ENCODE assay signal across 22 mouse cellular contexts in the genomic region with DNA sequence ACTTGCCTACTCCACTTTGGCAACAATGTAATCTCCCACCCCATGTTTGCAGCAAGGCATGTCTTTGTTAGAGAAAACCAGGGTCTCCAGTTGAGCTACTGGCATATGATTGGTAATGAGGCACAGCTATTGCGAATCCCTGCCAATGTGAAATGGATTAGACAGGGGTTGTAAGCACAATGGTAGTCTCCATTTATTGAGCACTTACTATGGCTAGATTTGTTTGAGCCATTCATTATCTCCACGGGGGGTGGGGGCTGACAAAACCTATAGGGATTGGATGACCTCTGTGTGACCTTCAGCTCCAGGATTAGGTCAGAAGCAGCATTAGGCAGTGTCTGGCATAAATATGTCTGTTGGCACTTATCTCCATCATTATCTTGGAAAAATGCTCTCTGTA. TPM values are rescaled to one million over a fixed set of nuclear protein-coding genes. Genes with fewer than 3 reads are reported as not detected.
DNase-seq lines count a peak whose midpoint lies in the region; ATAC-seq lines count a peak whose summit lies in the region.
"Had no signal": no experiment of that assay in that cellular context is flagged by ENCODE, and none has a peak within 500 bp of the region (broad histone marks: within the 10 kb centered on the region; RNA-seq: fewer than 3 reads in every experiment).

No protein-coding gene starts in this region.

- WGBS in hindbrain, embryonic 11.5 days, result 50% methylated on average over 2 of the region's 2 CpGs
- WGBS in hindbrain, embryonic 16.5 days, result 34% methylated on average over 2 of the region's 2 CpGs
- WGBS in forebrain, embryonic 16.5 days, result 26% methylated on average over 2 of the region's 2 CpGs

- H3K27ac ChIP-seq in hindbrain, embryonic 11.5 days (ENCODE audit: low read depth, low read length), result no peak overlapping the region
- H3K27ac ChIP-seq in hindbrain, embryonic 16.5 days (ENCODE audit: low read depth, low read length), result no peak overlapping the region
- H3K27ac ChIP-seq in forebrain, embryonic 16.5 days (ENCODE audit: low read length), result peak overlapping the region; percentile 53
- H3K27ac ChIP-seq: heart, embryonic 15.5 days; hindbrain, postnatal 0 days; kidney, embryonic 15.5 days; limb, embryonic 12.5 days; liver, embryonic 12.5 days; macrophage had no signal

- H3K9me3 ChIP-seq in hindbrain, embryonic 11.5 days (ENCODE audit: control insufficient read depth, low read length), result no peaks in the 10 kb centered on the region
- H3K9me3 ChIP-seq in hindbrain, embryonic 16.5 days (ENCODE audit: control insufficient read depth, low read length), result peaks cover 2% of the 10 kb centered on the region; the same call in 1 of the 2 replicates
- no peaks in the 10 kb centered on the region for H3K9me3 ChIP-seq in forebrain, embryonic 16.5 days (ENCODE audit: control insufficient read depth, low read length)
- H3K9me3 ChIP-seq: heart, embryonic 15.5 days; kidney, embryonic 15.5 days; limb, embryonic 12.5 days; liver, embryonic 12.5 days had no signal

- H3K9ac ChIP-seq in hindbrain, embryonic 11.5 days (ENCODE audit: low read depth, low read length), result no peak overlapping the region
- H3K9ac ChIP-seq in hindbrain, embryonic 16.5 days (ENCODE audit: low read depth, low read length), result no peak overlapping the region
- H3K9ac ChIP-seq in forebrain, embryonic 16.5 days (replicated peaks; ENCODE audit: low read depth, low read length), result no peak overlapping the region
- H3K9ac ChIP-seq: heart, embryonic 15.5 days; kidney, embryonic 15.5 days; limb, embryonic 12.5 days; liver, embryonic 12.5 days; lung, embryonic 14.5 days had no signal

- no peaks in the 10 kb centered on the region for H3K4me1 ChIP-seq in hindbrain, embryonic 11.5 days (replicated peaks; ENCODE audit: control insufficient read depth, insufficient read depth, low read length)
- no peaks in the 10 kb centered on the region for H3K4me1 ChIP-seq in hindbrain, embryonic 16.5 days (ENCODE audit: control insufficient read depth, insufficient read depth, low read depth, low read length)
- H3K4me1 ChIP-seq in forebrain, embryonic 16.5 days (replicated peaks; ENCODE audit: control insufficient read depth, insufficient read depth, low read length), result peaks cover 7% of the 10 kb centered on the region
- H3K4me1 ChIP-seq: heart, embryonic 15.5 days; kidney, embryonic 15.5 days; limb, embryonic 12.5 days; liver, embryonic 12.5 days had no signal

- DNase-seq in hindbrain, embryonic 11.5 days (ENCODE audit: low spot score), result peak; percentile 29
- peak; percentile 31 for DNase-seq in ES-CJ7 (ENCODE audit: low read depth, low spot score)
- peak; percentile 47 for DNase-seq in embryo, embryonic 10.5 days (ENCODE audit: low spot score)
- DNase-seq in lung, postnatal 14 days, result no peak
- no peak for DNase-seq in cerebellum, postnatal 25 days
- DNase-seq: adrenal gland, adult 8-10 months; cerebellum, adult 11-12 months; cerebellum, postnatal 14 days; gastrocnemius, postnatal 14 days; heart, postnatal 4 days; lung, embryonic 14.5 days; right cerebral cortex, postnatal 4 days; thymus, adult 2 months had no signal

- H3K4me3 ChIP-seq in hindbrain, embryonic 11.5 days (ENCODE audit: low read depth, low read length), result no peak overlapping the region
- no peak overlapping the region for H3K4me3 ChIP-seq in hindbrain, embryonic 16.5 days (ENCODE audit: low read length)
- H3K4me3 ChIP-seq in forebrain, embryonic 16.5 days (replicated peaks; ENCODE audit: low read length), result no peak overlapping the region
- H3K4me3 ChIP-seq: heart, embryonic 15.5 days; kidney, embryonic 15.5 days; limb, embryonic 12.5 days; liver, embryonic 12.5 days had no signal

- ATAC-seq in hindbrain, embryonic 11.5 days (ENCODE audit: low FRiP score), result peak; percentile 51; the same call in 1 of the 2 replicates
- ATAC-seq in hindbrain, embryonic 16.5 days, result no peak
- no peak for ATAC-seq in forebrain, embryonic 16.5 days
- ATAC-seq: hindbrain, postnatal 0 days; intestine, postnatal 0 days; liver, embryonic 12.5 days had no signal

- H3K36me3 ChIP-seq in hindbrain, embryonic 11.5 days (ENCODE audit: control insufficient read depth, insufficient read depth, low read length), result no peaks in the 10 kb centered on the region
- H3K36me3 ChIP-seq in hindbrain, embryonic 16.5 days (ENCODE audit: control insufficient read depth, insufficient read depth, low read length), result no peaks in the 10 kb centered on the region
- H3K36me3 ChIP-seq in forebrain, embryonic 16.5 days (ENCODE audit: control insufficient read depth, insufficient read depth), result no peaks in the 10 kb centered on the region
- H3K36me3 ChIP-seq: heart, embryonic 15.5 days; kidney, embryonic 15.5 days; limb, embryonic 12.5 days; liver, embryonic 12.5 days had no signal

- H3K4me2 ChIP-seq in hindbrain, embryonic 11.5 days (replicated peaks; ENCODE audit: low read depth, low read length), result no peak overlapping the region
- H3K4me2 ChIP-seq in hindbrain, embryonic 16.5 days (ENCODE audit: low read length), result no peak overlapping the region
- no peak overlapping the region for H3K4me2 ChIP-seq in forebrain, embryonic 16.5 days (ENCODE audit: low read length)
- H3K4me2 ChIP-seq: heart, embryonic 15.5 days; kidney, embryonic 15.5 days; limb, embryonic 12.5 days; liver, embryonic 12.5 days; lung, embryonic 14.5 days had no signal

- H3K27me3 ChIP-seq in hindbrain, embryonic 11.5 days (ENCODE audit: control insufficient read depth, insufficient read depth, low read length), result no peaks in the 10 kb centered on the region
- H3K27me3 ChIP-seq in hindbrain, embryonic 16.5 days (replicated peaks; ENCODE audit: control insufficient read depth, insufficient read depth, low read length), result no peaks in the 10 kb centered on the region
- H3K27me3 ChIP-seq in forebrain, embryonic 16.5 days (replicated peaks; ENCODE audit: control insufficient read depth, insufficient read depth, low read length), result no peaks in the 10 kb centered on the region

RNA-seq across cellular contexts. Expression of a gene that starts 21.8 kb away (rescaled TPM):
- 144 and 159 TPM in 2 replicates for polyA plus RNA-seq in hindbrain, embryonic 11.5 days (2014; fragmentation: Nextera tagmentation; extraction: Ambion mirVana)
- polyA plus RNA-seq in hindbrain, embryonic 16.5 days (2015; fragmentation: Nextera tagmentation; extraction: Ambion mirVana), result 111 and 127 TPM in 2 replicates
- polyA plus RNA-seq in forebrain, embryonic 16.5 days (2015; fragmentation: Nextera tagmentation; extraction: Ambion mirVana), result 102 and 113 TPM in 2 replicates

Comparison
In these comparisons a context has a peak if more than half of its experiments do, and no peak if none do; other contexts are left out.
1. DNase-seq: peak in hindbrain, embryonic 11.5 days (single experiment), ES-CJ7 (single experiment) and embryo, embryonic 10.5 days (single experiment); none in lung, postnatal 14 days (single experiment) and cerebellum, postnatal 25 days (0 of 2).